Mouse (Mus musculus) hindbrain, embryonic 11.5 days (tissue): Measurements from ENCODE around the gene Limch1. TPM values are rescaled to one million over a fixed set of nuclear protein-coding genes. Genes with fewer than 3 reads are reported as not detected.

Experiments used
- ATAC-seq: fragments of 200-750 bp; cut with Nextera tagmentation; 2 replicates; pipeline ENCODE4 v1.8.0; 2017; ENCODE audit warnings: mild to moderate bottlenecking, moderate TSS enrichment, moderate library complexity; ENCODE audit not compliant: low FRiP score
- DNase-seq: peaks from one replicate; pipeline ENCODE4 v3.0.0-alpha.2; 2015; ENCODE audit warnings: low spot score
- H3K27ac ChIP-seq: fragments of 300-500 bp; sonication (generic); 2 replicates; pipeline ENCODE4 v1.5.1; 2014; ENCODE audit warnings: mild to moderate bottlenecking, low read depth, low read length
- H3K27me3 ChIP-seq: fragments of 300-500 bp; sonication (generic); 2 replicates; pipeline ENCODE4 v1.6.1; 2014; ENCODE audit warnings: mild to moderate bottlenecking, low read length, moderate library complexity, mixed read lengths; ENCODE audit not compliant: control insufficient read depth, insufficient read depth
- H3K36me3 ChIP-seq: fragments of 300-500 bp; sonication (generic); 2 replicates; pipeline ENCODE4 v1.6.1; 2014; ENCODE audit warnings: mild to moderate bottlenecking, low read length, moderate library complexity, mixed read lengths; ENCODE audit not compliant: control insufficient read depth, insufficient read depth
- H3K4me1 ChIP-seq: fragments of 300-500 bp; sonication (generic); replicated peaks from 2 replicates; pipeline ENCODE4 v1.6.1; 2014; ENCODE audit warnings: low read length, mixed read lengths; ENCODE audit not compliant: control insufficient read depth, insufficient read depth
- H3K4me2 ChIP-seq: fragments of 300-500 bp; sonication (generic); replicated peaks from 2 replicates; pipeline ENCODE4 v1.6.1; 2014; ENCODE audit warnings: mild to moderate bottlenecking, low read depth, low read length
- H3K4me3 ChIP-seq: fragments of 300-500 bp; sonication (generic); 2 replicates; pipeline ENCODE4 v1.5.1; 2014; ENCODE audit warnings: low read depth, low read length
- H3K9ac ChIP-seq: fragments of 300-500 bp; sonication (generic); 2 replicates; pipeline ENCODE4 v1.6.1; 2014; ENCODE audit warnings: low read depth, low read length
- H3K9me3 ChIP-seq: fragments of 300-500 bp; sonication (generic); 2 replicates; pipeline ENCODE4 v1.6.1; 2016; ENCODE audit warnings: low read length; ENCODE audit not compliant: control insufficient read depth
- WGBS: fragments of 180-500 bp; shearing (Covaris S2); extraction: QIAGEN DNeasy Blood & Tissue Kit; methylation state at CpG from one replicate; pipeline ENCODE4 v1.1.7; 2014; 5-methylcytosine and 5-hydroxymethylcytosine counted together
- polyA plus RNA-seq: library from polyadenylated mRNA; unstranded; fragments of >200 nt; fragmentation: Nextera tagmentation; extraction: Ambion mirVana; gene quantifications from 2 replicates; pipeline ENCODE4 v1.2.1, GENCODE M21; 2014

Limch1 gene
- polyA plus RNA-seq, 1 experiment from 2014 or later: 81.7 TPM

DNA sequence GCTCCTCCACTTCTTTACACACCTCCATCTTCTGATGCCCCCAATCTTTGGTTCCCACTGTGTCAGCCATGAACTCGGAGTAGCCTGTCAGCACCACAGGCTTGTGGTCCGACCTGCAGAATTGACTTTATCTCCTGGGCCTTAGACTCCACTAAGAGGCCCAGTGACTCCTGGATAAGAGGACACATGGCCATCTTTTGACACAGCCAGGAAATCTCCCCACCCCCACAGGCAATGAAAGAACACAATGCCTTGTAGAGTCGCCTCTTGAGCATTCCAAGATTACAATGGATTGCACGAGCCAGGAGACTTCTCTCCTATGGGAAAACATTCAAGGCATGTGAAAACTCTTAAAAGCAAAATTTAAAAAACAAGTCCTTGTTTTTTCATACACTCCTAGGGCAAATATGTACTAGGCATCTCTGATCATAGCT is 30.1 kb upstream of the Limch1 start:
- ATAC-seq (no peak), DNase-seq (no peak)
- Histone ChIP-seq H3K36me3 (no peaks in the 10 kb centered on the region), H3K9me3 (no peaks in the 10 kb centered on the region), H3K4me1 (no peaks in the 10 kb centered on the region; the same call in 1 of the 2 replicates), H3K27ac (no peak overlapping the region), H3K9ac (no peak overlapping the region), H3K4me2 (no peak overlapping the region), H3K27me3 (0 out of 2 replicates have a peak, but pooled peaks cover 2% of the 10 kb centered on the region), H3K4me3 (no peak overlapping the region)
- WGBS: 45% methylated on average over 4 of the region's 4 CpGs

DNA sequence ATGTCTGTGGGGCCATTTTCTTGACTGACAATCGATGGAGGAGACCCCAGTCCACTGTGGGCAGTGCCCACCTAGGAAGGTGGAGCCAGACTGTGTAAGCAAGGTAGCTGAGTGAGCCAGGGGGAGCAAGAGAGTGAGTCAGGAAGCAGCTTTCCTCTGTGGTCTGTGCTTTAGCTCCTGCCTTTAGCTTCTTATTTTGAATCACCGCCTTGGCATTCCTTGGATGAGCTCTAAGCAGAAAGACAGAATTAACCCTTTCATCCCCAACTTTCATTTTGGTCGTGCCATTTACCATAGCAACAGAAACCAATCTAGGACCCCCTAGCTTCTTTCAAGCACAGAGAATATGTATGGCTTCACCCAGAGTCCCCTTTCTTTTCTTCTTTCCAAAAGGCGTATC is 27.7 kb upstream of the Limch1 start:
- DNase-seq (no peak), ATAC-seq (no peak)
- Histone ChIP-seq H3K27ac (no peak overlapping the region), H3K4me3 (no peak overlapping the region), H3K9me3 (no peaks in the 10 kb centered on the region), H3K9ac (no peak overlapping the region), H3K27me3 (0 out of 2 replicates have a peak, but pooled peaks cover 2% of the 10 kb centered on the region), H3K4me2 (no peak overlapping the region), H3K36me3 (no peaks in the 10 kb centered on the region), H3K4me1 (no peaks in the 10 kb centered on the region; the same call in 1 of the 2 replicates)
- WGBS: 64% methylated on average over 4 of the region's 4 CpGs

DNA sequence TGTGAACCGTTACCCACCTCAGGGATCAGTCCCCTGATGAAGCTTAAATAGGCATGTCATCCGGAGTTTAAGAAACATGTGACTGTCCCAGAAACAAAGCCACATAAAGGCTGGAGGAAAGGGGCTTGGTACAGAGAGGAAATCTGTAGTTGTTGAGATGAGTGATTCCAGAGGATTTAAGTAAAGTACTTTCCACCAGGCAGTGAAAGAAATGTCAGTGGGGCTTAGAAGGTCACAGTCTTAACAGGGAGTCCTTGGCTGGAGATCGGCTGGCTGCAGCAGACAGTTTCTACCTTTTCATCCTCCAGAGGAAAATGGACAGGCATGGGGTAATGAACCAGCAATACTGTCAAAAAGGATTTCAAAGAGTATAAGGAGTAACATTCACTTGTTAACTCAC is 27.2 kb upstream of the Limch1 start:
- WGBS: 53% methylated on average over 3 of the region's 3 CpGs
- H3K27me3 ChIP-seq: 0 out of 2 replicates have a peak, but pooled peaks cover 2% of the 10 kb centered on the region
- no peaks in the 10 kb centered on the region for H3K9me3 ChIP-seq
- H3K27ac ChIP-seq: no peak overlapping the region
- H3K9ac ChIP-seq: no peak overlapping the region
- ATAC-seq: no peak
- no peak for DNase-seq
- no peaks in the 10 kb centered on the region for H3K36me3 ChIP-seq
- no peak overlapping the region for H3K4me2 ChIP-seq
- H3K4me1 ChIP-seq: no peaks in the 10 kb centered on the region; the same call in 1 of the 2 replicates
- no peak overlapping the region for H3K4me3 ChIP-seq

DNA sequence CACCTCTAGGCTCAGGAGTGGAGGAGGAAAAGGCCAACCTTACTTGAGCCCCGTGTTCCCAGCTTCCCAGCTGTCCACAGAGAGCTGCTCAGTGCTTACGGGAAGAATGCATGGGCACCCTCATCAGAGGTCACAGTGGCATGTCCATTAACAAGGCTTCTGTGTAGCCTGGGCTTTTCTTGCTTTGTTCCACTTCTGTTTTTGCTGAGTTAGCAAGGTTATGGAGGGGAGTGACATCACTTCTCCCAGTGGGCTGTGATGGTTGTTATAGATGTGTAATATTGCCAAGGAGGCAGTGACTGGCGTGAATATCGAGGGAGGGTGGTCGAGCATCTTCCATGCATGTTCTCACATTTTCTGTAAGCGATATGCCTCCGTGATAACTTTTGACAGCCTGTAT is 26.7 kb upstream of the Limch1 start:
- Histone ChIP-seq H3K4me2 (no peak overlapping the region), H3K27ac (no peak overlapping the region), H3K4me1 (no peaks in the 10 kb centered on the region; the same call in 1 of the 2 replicates), H3K9me3 (no peaks in the 10 kb centered on the region), H3K4me3 (no peak overlapping the region), H3K9ac (no peak overlapping the region), H3K27me3 (0 out of 2 replicates have a peak, but pooled peaks cover 2% of the 10 kb centered on the region), H3K36me3 (no peaks in the 10 kb centered on the region)
- DNase-seq (no peak), ATAC-seq (no peak)
- WGBS: 70% methylated on average over 7 of the region's 7 CpGs

DNA sequence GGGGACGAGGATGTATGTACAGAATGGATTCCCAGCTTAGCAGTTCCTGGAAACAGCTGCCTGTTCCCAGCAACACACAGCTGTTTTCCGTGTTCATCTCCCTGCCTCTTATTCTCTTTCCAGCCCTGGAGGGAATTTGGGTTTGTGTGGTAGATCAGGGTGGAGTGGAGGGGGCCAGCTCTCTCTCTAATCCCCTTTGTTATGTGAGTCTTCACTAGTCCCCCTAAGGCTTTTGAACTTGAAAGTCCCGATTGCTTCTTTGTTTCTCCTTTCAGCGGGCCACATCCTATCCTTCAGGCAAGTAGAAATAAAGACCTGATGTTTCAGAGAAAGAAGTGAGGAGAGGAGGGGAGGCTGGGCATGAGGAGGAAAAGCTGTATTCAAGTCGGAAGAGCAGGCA is 24.7 kb upstream of the Limch1 start:
- Histone ChIP-seq H3K27ac (no peak overlapping the region), H3K4me2 (no peak overlapping the region), H3K4me1 (no peaks in the 10 kb centered on the region; the same call in 1 of the 2 replicates), H3K4me3 (no peak overlapping the region), H3K9ac (no peak overlapping the region), H3K27me3 (no peaks in the 10 kb centered on the region), H3K9me3 (no peaks in the 10 kb centered on the region), H3K36me3 (no peaks in the 10 kb centered on the region)
- WGBS: 10% methylated on average over 5 of the region's 5 CpGs
- DNase-seq (no peak), ATAC-seq (no peak)

DNA sequence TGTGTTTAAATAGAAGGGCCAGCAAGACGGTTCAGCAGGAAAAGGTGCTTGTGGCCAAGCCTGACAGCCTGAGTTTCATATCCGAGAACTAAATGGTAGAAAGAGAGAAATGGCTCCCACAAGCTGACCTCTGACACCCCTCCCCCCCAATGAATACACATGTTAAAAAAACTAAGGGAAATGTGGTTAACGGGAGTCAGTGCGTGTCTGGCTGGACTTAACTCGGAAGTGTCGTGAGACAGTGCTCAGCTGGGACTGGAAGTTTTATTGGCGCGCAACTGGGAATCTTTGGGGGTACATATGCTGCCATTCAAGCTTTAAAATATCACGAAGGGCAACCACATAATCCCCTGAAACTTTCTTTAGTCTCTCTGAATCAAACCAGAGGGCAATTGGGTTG is 23.0 kb upstream of the Limch1 start:
- ATAC-seq (no peak), DNase-seq (no peak)
- WGBS: 75% methylated on average over 9 of the region's 9 CpGs
- Histone ChIP-seq H3K36me3 (no peaks in the 10 kb centered on the region), H3K27me3 (no peaks in the 10 kb centered on the region), H3K4me2 (no peak overlapping the region), H3K9me3 (no peaks in the 10 kb centered on the region), H3K9ac (no peak overlapping the region), H3K4me3 (no peak overlapping the region), H3K27ac (no peak overlapping the region), H3K4me1 (no peaks in the 10 kb centered on the region; the same call in 1 of the 2 replicates)

DNA sequence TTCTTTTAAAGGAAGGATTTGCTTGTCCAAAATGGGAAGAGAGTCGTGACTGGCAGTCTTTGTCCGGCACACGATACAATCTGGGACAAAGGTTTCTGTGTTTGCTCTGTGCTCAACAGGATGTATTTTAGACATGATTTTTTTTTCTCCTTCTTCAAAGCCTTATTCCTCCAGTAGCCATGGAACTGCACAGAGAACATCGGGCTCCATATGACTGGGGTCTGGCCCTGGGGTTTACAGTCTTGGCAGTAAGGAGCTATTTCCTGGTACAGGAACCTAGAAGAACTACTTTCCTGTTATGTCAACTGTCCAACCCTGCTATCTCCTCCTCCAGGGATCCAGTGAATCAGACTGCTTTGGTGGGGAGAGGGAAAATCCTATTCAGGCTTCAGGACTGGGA is 22.6 kb upstream of the Limch1 start:
- Histone ChIP-seq H3K4me2 (no peak overlapping the region), H3K4me3 (no peak overlapping the region), H3K36me3 (no peaks in the 10 kb centered on the region), H3K9me3 (no peaks in the 10 kb centered on the region), H3K9ac (no peak overlapping the region), H3K27ac (no peak overlapping the region), H3K4me1 (no peaks in the 10 kb centered on the region; the same call in 1 of the 2 replicates), H3K27me3 (no peaks in the 10 kb centered on the region)
- 62% methylated on average over 4 of the region's 4 CpGs for WGBS
- no peak for DNase-seq
- ATAC-seq: no peak

DNA sequence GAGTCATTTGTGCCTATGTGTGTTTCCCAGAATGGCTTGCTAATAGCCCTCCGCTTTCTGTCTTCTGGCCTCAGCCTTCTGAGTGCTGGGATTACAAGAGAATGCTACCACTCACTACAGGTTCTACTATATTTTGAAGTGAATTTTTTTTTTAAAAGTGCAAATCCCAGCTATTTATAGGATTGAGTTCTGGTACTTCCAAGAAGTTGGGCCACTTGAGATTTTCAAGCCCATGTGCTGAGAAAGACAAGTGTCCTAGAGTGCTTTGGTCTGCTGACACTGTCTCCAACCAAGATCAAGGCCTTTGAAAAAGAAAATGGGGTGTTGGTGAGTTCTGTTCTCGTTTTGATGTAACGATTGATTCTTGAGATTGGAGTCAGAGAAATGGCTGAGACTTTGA is 22.0 kb upstream of the Limch1 start:
- Histone ChIP-seq H3K27ac (no peak overlapping the region), H3K4me1 (no peaks in the 10 kb centered on the region; the same call in 1 of the 2 replicates), H3K4me2 (no peak overlapping the region), H3K36me3 (no peaks in the 10 kb centered on the region), H3K27me3 (no peaks in the 10 kb centered on the region), H3K9me3 (no peaks in the 10 kb centered on the region), H3K4me3 (no peak overlapping the region), H3K9ac (no peak overlapping the region)
- ATAC-seq (no peak), DNase-seq (no peak)
- WGBS: 88% methylated on average over 3 of the region's 3 CpGs

DNA sequence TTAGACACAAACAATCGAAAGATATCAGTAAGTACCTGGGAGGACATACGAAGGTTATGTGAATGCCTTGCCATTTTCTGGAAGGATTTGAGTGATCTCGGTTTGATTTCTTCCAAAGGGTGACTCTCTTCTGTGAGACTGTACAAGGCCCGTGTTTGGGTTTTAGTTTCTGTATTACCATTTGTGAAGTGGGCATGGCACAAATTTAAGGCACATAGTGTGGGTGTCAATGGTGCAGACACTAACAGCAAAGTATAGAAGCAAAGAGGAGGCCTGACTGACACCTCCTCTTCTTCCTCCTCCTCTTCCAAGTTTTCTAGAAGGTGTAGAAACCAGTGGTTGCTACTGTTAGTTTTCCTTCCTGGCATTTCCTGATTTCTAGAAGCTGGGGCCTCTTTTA is 16.3 kb upstream of the Limch1 start:
- DNase-seq (no peak), ATAC-seq (no peak)
- no peak overlapping the region for H3K27ac ChIP-seq
- no peaks in the 10 kb centered on the region for H3K4me1 ChIP-seq
- no peak overlapping the region for H3K4me2 ChIP-seq
- no peaks in the 10 kb centered on the region for H3K36me3 ChIP-seq
- WGBS: 92% methylated on average over 4 of the region's 4 CpGs
- no peak overlapping the region for H3K9ac ChIP-seq
- H3K27me3 ChIP-seq: no peaks in the 10 kb centered on the region
- H3K4me3 ChIP-seq: no peak overlapping the region
- no peaks in the 10 kb centered on the region for H3K9me3 ChIP-seq
